Comparison of ENCODE assay signal across 7 mouse cellular contexts in the genomic region with DNA sequence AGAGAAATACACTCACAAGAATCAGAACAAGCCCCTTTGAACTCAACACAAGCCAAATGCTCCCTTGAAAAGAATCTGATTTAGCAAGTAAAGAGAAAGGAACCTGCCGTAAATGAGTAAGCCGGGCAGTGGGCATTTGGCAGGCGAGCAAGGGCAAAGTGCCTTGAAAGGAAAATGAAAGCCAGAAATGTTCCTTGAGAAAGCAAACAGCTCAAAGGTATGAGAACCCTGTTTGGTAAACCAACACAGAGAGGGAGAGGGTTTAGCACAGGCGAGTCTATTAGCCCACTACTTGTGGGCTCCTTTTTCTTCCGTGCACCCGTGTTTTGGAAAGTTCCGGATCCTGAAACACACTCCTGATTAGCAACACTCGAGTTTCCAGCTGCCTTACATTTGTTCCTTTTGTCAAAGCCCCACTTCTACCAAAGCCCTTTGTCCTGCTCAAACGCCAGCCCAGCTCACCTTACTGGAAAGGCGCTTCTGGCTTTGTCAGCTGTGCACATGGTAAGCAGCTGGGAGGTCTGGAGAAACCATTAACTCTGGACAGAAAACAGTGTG.
A peak's percentile ranks its signal among the peaks of the same experiment; 100 is the strongest.
DNase-seq lines count a peak whose midpoint lies in the region; ATAC-seq and TF ChIP-seq lines count a peak whose summit lies in the region.

No protein-coding gene starts in this region.

- no peak overlapping the region for H3K9ac ChIP-seq in limb, embryonic 11.5 days (ENCODE audit: low read length)
- H3K9ac ChIP-seq in stomach, embryonic 15.5 days: no peak overlapping the region

- H3K4me3 ChIP-seq in hindbrain, embryonic 10.5 days: no peak overlapping the region
- H3K4me3 ChIP-seq in limb, embryonic 11.5 days (ENCODE audit: low read depth, low read length): no peak overlapping the region
- peak overlapping the region; percentile 11 for H3K4me3 ChIP-seq in stomach, embryonic 15.5 days (replicated peaks)

- peak overlapping the region; percentile 23; the same call in 1 of the 2 replicates for H3K4me2 ChIP-seq in limb, embryonic 11.5 days (ENCODE audit: low read depth, severe bottlenecking)
- peak overlapping the region; percentile 46 for H3K4me2 ChIP-seq in stomach, embryonic 15.5 days

- ATAC-seq in limb, embryonic 11.5 days (ENCODE audit: insufficient number of reproducible peaks, low FRiP score, low TSS enrichment, low read depth): peak; percentile 87; the same call in 1 of the 2 replicates
- peak; percentile 38; the same call in 1 of the 2 replicates for ATAC-seq in stomach, embryonic 15.5 days (ENCODE audit: insufficient read depth, low FRiP score, low read depth)
- ATAC-seq in erythroid progenitor cell, adult 5-6 weeks (replicated peaks; ENCODE audit: low FRiP score, poor library complexity, severe bottlenecking): no peak

- no peak for TF ChIP-seq POLR2A in brain, embryonic 14.5 days (IDR thresholded peaks at IDR 0.05; ENCODE audit: borderline replicate concordance, extremely low read depth, insufficient read depth, insufficient read length, poor library complexity, severe bottlenecking)

- H3K27me3 ChIP-seq in hindbrain, embryonic 10.5 days (ENCODE audit: insufficient read depth, poor library complexity, severe bottlenecking): no peaks in the 10 kb centered on the region
- no peaks in the 10 kb centered on the region for H3K27me3 ChIP-seq in limb, embryonic 11.5 days (ENCODE audit: control insufficient read depth, insufficient read depth, low read length)
- no peaks in the 10 kb centered on the region for H3K27me3 ChIP-seq in stomach, embryonic 15.5 days (replicated peaks)

- DNase-seq in NIH3T3 (ENCODE audit: low read depth): peak; percentile 5
- peak; percentile 84 for DNase-seq in brain, embryonic 14.5 days (ENCODE audit: low read depth)
- DNase-seq in hindbrain, embryonic 10.5 days (ENCODE audit: low spot score): peak; percentile 37
- DNase-seq in limb, embryonic 11.5 days (ENCODE audit: low spot score): peak; percentile 83
- DNase-seq in cerebellum, adult 8-10 months: no peak

- H3K36me3 ChIP-seq in hindbrain, embryonic 10.5 days: no peaks in the 10 kb centered on the region
- H3K36me3 ChIP-seq in limb, embryonic 11.5 days (ENCODE audit: control insufficient read depth, insufficient read depth, low read length): no peaks in the 10 kb centered on the region
- H3K36me3 ChIP-seq in stomach, embryonic 15.5 days: no peaks in the 10 kb centered on the region

- TF ChIP-seq CTCF in brain, embryonic 14.5 days (IDR thresholded peaks at IDR 0.05; ENCODE audit: borderline replicate concordance, extremely low read depth, insufficient read depth, insufficient read length): no peak

- H3K27ac ChIP-seq in hindbrain, embryonic 10.5 days: peak overlapping the region; percentile 69
- H3K27ac ChIP-seq in limb, embryonic 11.5 days (replicated peaks; ENCODE audit: low read depth, low read length): peak overlapping the region; percentile 63
- peak overlapping the region; percentile 65 for H3K27ac ChIP-seq in stomach, embryonic 15.5 days

- WGBS in hindbrain, embryonic 10.5 days: 51% methylated on average over 10 of the region's 10 CpGs
- WGBS in limb, embryonic 11.5 days: 33% methylated on average over 10 of the region's 10 CpGs
- 29% methylated on average over 10 of the region's 10 CpGs for WGBS in stomach, embryonic 15.5 days

- peaks cover 88% of the 10 kb centered on the region for H3K4me1 ChIP-seq in hindbrain, embryonic 10.5 days (replicated peaks)
- H3K4me1 ChIP-seq in limb, embryonic 11.5 days (ENCODE audit: control insufficient read depth, insufficient read depth, low read length): peaks cover 30% of the 10 kb centered on the region
- peaks cover 30% of the 10 kb centered on the region for H3K4me1 ChIP-seq in stomach, embryonic 15.5 days

- H3K9me3 ChIP-seq in hindbrain, embryonic 10.5 days: no peaks in the 10 kb centered on the region
- no peaks in the 10 kb centered on the region for H3K9me3 ChIP-seq in limb, embryonic 11.5 days (ENCODE audit: control insufficient read depth, low read length)
- H3K9me3 ChIP-seq in stomach, embryonic 15.5 days: no peaks in the 10 kb centered on the region
